Mouse (Mus musculus): ENCODE results near the gene Ssbp4. TPM values are rescaled to one million over a fixed set of nuclear protein-coding genes. Genes with fewer than 3 reads are reported as not detected.

Ssbp4 gene
- polyA plus RNA-seq (2015; fragmentation: Nextera tagmentation; extraction: Ambion mirVana), result 100 and 107 TPM in 2 replicates

DNA sequence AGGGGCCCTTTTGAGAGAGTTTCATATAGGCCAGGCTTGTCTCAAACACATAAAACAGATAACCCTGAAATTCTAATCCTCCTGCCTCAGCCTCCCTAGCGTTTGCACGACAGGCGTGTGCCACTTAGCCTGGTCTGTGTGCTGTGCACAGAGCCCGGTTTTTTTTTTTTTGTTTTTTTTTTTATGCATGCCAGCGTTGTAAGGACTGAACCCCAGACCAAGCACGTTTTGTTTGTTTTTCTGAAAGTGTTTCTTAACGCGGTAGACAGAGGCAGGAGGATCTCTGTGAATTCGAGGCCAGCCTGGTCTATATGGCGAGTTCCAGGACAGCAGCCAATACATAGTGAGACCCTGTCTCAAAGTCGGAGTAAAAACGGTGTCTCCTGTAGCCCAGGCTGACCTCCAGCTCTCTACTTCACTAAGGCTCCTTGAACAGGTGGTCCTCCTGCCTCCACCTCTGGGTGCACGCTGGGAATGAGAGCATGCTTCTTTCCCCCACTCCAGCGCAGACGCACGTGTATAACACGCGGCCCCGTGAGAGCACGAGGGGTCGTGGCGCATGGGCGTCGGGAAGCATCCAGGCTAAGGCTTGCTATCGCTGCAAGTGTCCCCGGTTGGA is at the start of gene Ssbp4:
Gene Ssbp4 (minus strand): TSS at position 124 of the 619 bp plus-strand sequence.
- peaks cover 4% of the 10 kb centered on the region; the same call in 1 of the 2 replicates for H3K36me3 ChIP-seq
- no peaks in the 10 kb centered on the region for H3K9me3 ChIP-seq
- H3K9ac ChIP-seq, result peak within 1 kb of the TSS; percentile 90
- H3K4me1 ChIP-seq, result peaks cover 55% of the 10 kb centered on the region
- ATAC-seq (ENCODE audit: insufficient number of reproducible peaks, insufficient read depth, low FRiP score, low TSS enrichment, low read depth), result no peak
- WGBS, result 5% methylated on average over 26 of the region's 26 CpGs
- H3K4me3 ChIP-seq, result peak within 1 kb of the TSS; percentile 79
- peak within 1 kb of the TSS; percentile 93 for H3K4me2 ChIP-seq
- H3K27me3 ChIP-seq, result 0 out of 2 replicates have a peak, but pooled peaks cover 3% of the 10 kb centered on the region
- peak within 1 kb of the TSS; percentile 97 for H3K27ac ChIP-seq

DNA sequence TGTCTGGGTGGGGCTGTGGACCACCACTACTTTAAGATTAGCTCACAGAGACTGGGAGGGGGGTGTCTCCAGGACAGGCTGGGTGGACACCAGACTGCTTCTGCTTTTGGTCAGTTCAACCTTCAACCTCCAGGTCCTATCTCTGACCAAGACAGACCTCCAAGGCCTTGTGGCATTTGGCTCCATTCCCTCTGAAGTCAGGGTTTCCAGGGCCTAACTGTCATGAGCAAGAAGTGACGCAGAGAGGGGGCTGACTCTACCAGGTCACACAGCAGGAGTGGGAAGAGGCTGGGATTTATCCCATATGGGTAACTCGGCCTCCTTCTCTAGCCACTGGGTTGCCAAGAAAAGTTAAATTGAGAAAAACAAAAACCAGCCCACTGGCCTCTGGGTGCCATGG is 49.1 kb upstream of the Ssbp4 start:
- WGBS, result 85% methylated on average over 2 of the region's 2 CpGs
- Histone ChIP-seq H3K4me1 (peaks cover 27% of the 10 kb centered on the region), H3K36me3 (peaks cover 40% of the 10 kb centered on the region), H3K4me2 (no peak overlapping the region; the same call in 1 of the 2 replicates), H3K9me3 (no peaks in the 10 kb centered on the region), H3K27ac (no peak overlapping the region), H3K9ac (0 out of 2 replicates have a peak overlapping the region, but pooled peaks have one; percentile 88), H3K4me3 (no peak overlapping the region), H3K27me3 (no peaks in the 10 kb centered on the region)
- ATAC-seq (ENCODE audit: insufficient number of reproducible peaks, insufficient read depth, low FRiP score, low TSS enrichment, low read depth), result no peak

DNA sequence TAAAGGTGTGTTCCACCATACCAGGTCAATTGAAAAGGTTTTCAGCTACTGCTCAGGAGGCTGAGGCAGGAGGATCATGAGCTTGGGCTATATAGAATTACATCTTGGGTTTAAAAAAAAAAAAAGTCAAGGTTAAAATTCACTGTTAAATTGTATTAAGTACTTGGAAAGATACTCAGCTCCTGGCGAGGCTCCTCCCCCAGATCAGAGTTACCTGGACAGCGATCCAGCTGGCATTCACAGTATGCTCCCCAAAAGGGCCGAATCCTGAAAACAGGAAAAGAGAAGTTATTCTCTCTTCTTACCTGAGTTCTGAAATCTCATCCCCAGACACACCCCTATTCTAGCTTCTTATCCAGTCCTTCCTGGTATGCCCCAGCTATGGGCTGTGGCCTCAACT is 48.5 kb upstream of the Ssbp4 start:
- no peak overlapping the region for H3K4me2 ChIP-seq
- H3K27me3 ChIP-seq, result no peaks in the 10 kb centered on the region
- no peak overlapping the region for H3K4me3 ChIP-seq
- no peak for ATAC-seq (ENCODE audit: insufficient number of reproducible peaks, insufficient read depth, low FRiP score, low TSS enrichment, low read depth)
- no peak overlapping the region for H3K27ac ChIP-seq
- no peaks in the 10 kb centered on the region for H3K9me3 ChIP-seq
- H3K9ac ChIP-seq, result 0 out of 2 replicates have a peak overlapping the region, but pooled peaks have one; percentile 88
- peaks cover 27% of the 10 kb centered on the region for H3K4me1 ChIP-seq
- H3K36me3 ChIP-seq, result peaks cover 45% of the 10 kb centered on the region
- 94% methylated on average over 3 of the region's 3 CpGs for WGBS

DNA sequence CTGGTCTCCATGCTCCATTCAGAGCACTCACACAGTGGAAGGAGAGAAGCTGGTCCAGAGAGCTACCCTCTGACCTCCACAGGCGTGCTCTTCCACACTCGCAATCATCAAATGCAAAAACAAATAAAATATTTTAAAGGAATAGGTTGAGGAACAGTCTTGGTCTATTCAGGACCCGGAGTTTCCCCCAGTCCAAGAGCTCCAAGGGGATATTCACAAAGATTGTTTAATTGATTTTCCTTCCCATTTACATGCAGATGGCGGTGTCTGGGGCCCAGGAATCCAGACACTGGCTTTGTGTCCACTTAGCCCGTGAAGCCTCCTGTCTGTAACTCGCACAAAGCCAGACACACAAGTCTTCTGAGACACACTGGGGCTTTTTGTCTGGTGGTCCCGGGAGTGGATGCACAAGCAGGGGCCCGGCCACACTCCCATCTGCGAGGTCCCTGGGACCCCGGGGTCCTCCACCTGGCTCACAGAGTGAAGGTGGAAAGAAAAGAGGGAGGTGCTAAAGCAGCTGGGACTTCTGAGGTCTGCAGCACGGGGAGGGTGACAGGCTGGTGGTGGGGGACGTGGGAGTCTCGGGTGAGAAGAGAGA is 47.6 kb upstream of the Ssbp4 start:
- no peak overlapping the region for H3K9ac ChIP-seq

DNA sequence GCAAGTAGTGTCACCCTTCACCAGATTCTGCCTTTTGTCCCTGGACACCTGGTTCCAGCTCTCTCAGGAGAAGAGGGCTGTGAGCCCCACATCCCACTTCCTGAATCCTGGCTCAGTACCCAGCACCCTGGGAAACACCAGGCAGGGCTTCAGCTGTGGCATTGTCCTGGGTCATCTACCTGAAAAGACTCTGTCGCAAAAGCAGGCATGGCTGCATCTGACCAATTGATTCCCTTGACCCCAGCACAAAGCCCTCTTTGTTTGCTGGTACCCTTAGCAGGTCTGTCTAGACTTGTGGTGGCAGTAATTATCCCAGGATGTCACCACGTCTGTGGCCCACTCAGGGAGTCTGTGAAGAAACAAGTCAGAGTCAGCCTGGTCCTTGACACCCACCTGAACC is 46.8 kb upstream of the Ssbp4 start:
- Histone ChIP-seq H3K36me3 (peaks cover 63% of the 10 kb centered on the region), H3K27ac (no peak overlapping the region)

More for the DNA sequence above, 47.6 kb upstream of the Ssbp4 start:
- Histone ChIP-seq H3K4me1 (peaks cover 27% of the 10 kb centered on the region), H3K4me3 (no peak overlapping the region), H3K27me3 (no peaks in the 10 kb centered on the region), H3K9me3 (no peaks in the 10 kb centered on the region), H3K36me3 (peaks cover 54% of the 10 kb centered on the region), H3K4me2 (no peak overlapping the region), H3K27ac (no peak overlapping the region)
- 59% methylated on average over 13 of the region's 13 CpGs for WGBS
- no peak for ATAC-seq (ENCODE audit: insufficient number of reproducible peaks, insufficient read depth, low FRiP score, low TSS enrichment, low read depth)

DNA sequence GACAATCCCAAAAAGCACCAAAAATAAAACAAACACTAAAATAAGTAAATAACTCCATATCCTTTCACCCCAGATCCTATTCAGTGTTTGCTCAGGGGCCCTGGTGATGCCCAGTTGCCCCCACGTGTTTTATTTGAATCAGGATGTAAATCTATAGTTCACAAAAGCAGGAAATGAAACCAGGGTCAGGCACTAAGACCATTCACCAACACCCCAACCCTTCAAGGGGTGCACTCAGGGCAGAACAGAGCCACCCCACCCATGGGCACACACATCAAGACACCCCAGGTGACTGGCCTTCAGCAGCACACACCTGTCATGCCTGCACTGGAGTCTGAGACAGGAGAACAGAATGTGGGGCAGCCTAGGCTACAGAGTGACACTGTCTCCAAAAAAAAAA is 45.4 kb upstream of the Ssbp4 start:
- WGBS, result 71% methylated on average over 1 of the region's 1 CpGs
- Histone ChIP-seq H3K4me3 (no peak overlapping the region), H3K27ac (no peak overlapping the region), H3K4me1 (peaks cover 24% of the 10 kb centered on the region), H3K27me3 (no peaks in the 10 kb centered on the region), H3K9ac (no peak overlapping the region), H3K9me3 (no peaks in the 10 kb centered on the region), H3K4me2 (no peak overlapping the region), H3K36me3 (peaks cover 75% of the 10 kb centered on the region)
- no peak for ATAC-seq (ENCODE audit: insufficient number of reproducible peaks, insufficient read depth, low FRiP score, low TSS enrichment, low read depth)

More for the DNA sequence above, 46.8 kb upstream of the Ssbp4 start:
- 17% methylated on average over 2 of the region's 2 CpGs for WGBS
- Histone ChIP-seq H3K9ac (no peak overlapping the region), H3K4me1 (peaks cover 24% of the 10 kb centered on the region), H3K27me3 (no peaks in the 10 kb centered on the region), H3K4me3 (no peak overlapping the region), H3K9me3 (no peaks in the 10 kb centered on the region), H3K4me2 (no peak overlapping the region)
- no peak for ATAC-seq (ENCODE audit: insufficient number of reproducible peaks, insufficient read depth, low FRiP score, low TSS enrichment, low read depth)

DNA sequence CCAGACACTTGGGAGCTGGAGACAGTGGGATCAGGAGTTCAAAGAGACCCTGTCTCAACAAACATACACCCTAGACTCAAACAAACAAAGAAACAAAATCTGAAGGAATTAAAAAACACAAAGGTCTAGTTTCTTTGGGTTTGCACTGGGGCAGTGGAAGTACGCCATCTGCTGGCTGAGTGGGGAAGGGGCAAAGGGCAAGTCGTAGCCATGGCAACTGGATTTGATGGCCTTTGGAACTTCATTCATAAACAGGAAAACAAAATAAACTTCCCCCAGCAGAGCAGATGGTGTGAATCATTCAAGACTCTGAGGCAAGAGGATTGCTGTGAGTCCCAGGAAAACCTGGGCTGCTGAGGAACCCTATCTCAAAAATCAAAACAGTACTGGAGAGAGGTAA is 44.6 kb upstream of the Ssbp4 start:
- Histone ChIP-seq H3K27me3 (no peaks in the 10 kb centered on the region), H3K9ac (no peak overlapping the region), H3K9me3 (no peaks in the 10 kb centered on the region), H3K4me3 (no peak overlapping the region), H3K4me2 (no peak overlapping the region), H3K27ac (no peak overlapping the region; the same call in 1 of the 2 replicates), H3K36me3 (peaks cover 84% of the 10 kb centered on the region), H3K4me1 (peaks cover 21% of the 10 kb centered on the region)
- no peak for ATAC-seq (ENCODE audit: insufficient number of reproducible peaks, insufficient read depth, low FRiP score, low TSS enrichment, low read depth)
- WGBS, result 65% methylated on average over 2 of the region's 2 CpGs

DNA sequence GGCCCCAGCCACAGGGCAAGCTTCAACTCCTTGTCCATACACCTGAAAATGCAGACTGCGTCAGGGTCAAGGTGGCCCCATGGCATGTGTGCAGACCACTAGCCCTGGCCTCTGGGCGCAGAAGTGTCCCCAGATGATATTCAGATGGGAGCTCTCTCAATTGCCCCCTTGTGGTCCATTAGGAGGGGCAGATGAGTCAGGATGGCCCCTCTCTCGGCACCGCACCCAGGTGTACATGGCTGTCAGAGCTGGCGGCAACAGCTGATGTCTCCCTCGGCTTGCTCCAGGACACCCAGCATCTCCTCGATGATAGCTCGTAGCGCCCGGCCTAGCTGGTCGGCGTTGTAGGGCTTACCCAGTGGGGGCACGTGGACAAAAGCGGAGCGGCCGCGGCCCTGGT is 41.7 kb upstream of the Ssbp4 start:
- no peak for ATAC-seq (ENCODE audit: insufficient number of reproducible peaks, insufficient read depth, low FRiP score, low TSS enrichment, low read depth)
- Histone ChIP-seq H3K9me3 (no peaks in the 10 kb centered on the region), H3K9ac (no peak overlapping the region), H3K4me3 (no peak overlapping the region), H3K4me1 (peaks cover 23% of the 10 kb centered on the region), H3K36me3 (peaks cover 60% of the 10 kb centered on the region), H3K27ac (no peak overlapping the region), H3K4me2 (no peak overlapping the region), H3K27me3 (no peaks in the 10 kb centered on the region)
- 93% methylated on average over 17 of the region's 17 CpGs for WGBS

DNA sequence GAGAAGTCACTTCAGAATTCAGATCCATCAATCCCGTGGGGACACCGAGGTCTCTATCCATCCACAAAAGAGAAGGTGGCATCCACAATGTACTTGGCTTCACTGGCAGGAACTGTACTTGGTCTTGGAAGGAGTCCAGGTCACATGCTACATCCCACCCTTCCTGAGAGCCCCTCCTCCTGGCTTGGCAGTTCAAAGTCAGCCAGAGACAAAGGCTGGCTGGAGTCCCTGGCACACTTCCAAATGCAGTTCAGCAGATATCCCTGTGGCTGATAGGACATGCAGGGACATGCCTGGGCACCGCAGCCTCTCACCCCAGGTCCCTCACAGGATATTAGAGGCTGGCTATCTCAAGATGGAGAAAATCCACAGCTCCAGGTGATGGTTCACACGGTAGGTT is 40.7 kb upstream of the Ssbp4 start:
- Histone ChIP-seq H3K9me3 (no peaks in the 10 kb centered on the region), H3K4me3 (no peak overlapping the region), H3K36me3 (peaks cover 49% of the 10 kb centered on the region), H3K4me2 (0 out of 2 replicates have a peak overlapping the region, but pooled peaks have one; percentile 0), H3K27ac (peak overlapping the region; percentile 51), H3K9ac (no peak overlapping the region), H3K4me1 (peaks cover 23% of the 10 kb centered on the region), H3K27me3 (no peaks in the 10 kb centered on the region)
- 66% methylated on average over 4 of the region's 4 CpGs for WGBS
- ATAC-seq (ENCODE audit: insufficient number of reproducible peaks, insufficient read depth, low FRiP score, low TSS enrichment, low read depth), result 0 out of 2 replicates have a peak, but pooled peaks have one; percentile 13

DNA sequence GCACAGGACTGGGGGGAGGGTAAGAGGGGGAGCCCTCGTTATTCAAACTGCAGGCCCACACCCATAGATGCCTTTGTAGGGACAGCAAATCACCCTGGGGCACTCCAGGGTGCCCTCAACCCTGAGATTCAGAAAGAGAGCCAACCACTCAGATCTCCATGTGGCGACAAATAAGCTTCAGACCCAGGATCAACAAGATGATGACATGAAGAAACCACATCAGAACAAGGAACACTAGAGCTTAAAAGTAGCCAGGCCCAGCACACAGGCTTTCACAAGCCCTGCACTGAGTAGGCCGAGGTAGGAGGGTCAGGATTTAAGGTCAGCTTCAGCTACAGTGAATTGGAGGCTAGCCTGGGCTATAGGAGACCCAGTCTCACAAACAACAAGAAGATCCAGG is 40.2 kb upstream of the Ssbp4 start:
- H3K9me3 ChIP-seq, result no peaks in the 10 kb centered on the region

DNA sequence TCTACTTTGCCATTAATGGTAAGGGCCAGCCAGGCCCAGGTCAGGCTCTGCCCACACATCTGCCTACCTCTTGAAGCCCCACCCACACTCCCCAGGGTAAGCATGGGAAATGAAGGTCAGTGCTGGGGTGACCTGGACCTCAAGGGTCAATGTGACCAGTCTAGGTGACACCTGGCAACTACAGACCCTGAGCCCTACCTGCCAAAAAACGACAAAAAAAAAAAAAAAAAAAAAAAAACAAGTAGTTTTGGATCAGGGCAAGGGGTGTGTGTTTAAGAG is 39.4 kb upstream of the Ssbp4 start:
- WGBS, result 58% methylated on average over 1 of the region's 1 CpGs
- no peak overlapping the region for H3K9ac ChIP-seq
- H3K27me3 ChIP-seq, result no peaks in the 10 kb centered on the region
- no peaks in the 10 kb centered on the region for H3K9me3 ChIP-seq
- H3K4me3 ChIP-seq, result no peak overlapping the region
- H3K27ac ChIP-seq, result no peak overlapping the region
- peaks cover 46% of the 10 kb centered on the region for H3K36me3 ChIP-seq
- H3K4me2 ChIP-seq, result no peak overlapping the region
- H3K4me1 ChIP-seq, result peaks cover 23% of the 10 kb centered on the region
- no peak for ATAC-seq (ENCODE audit: insufficient number of reproducible peaks, insufficient read depth, low FRiP score, low TSS enrichment, low read depth)

More for the DNA sequence above, 40.2 kb upstream of the Ssbp4 start:
- WGBS, result 65% methylated on average over 3 of the region's 3 CpGs
- H3K27me3 ChIP-seq, result no peaks in the 10 kb centered on the region
- H3K4me1 ChIP-seq, result peaks cover 23% of the 10 kb centered on the region
- ATAC-seq (ENCODE audit: insufficient number of reproducible peaks, insufficient read depth, low FRiP score, low TSS enrichment, low read depth), result no peak
- H3K4me3 ChIP-seq, result no peak overlapping the region
- no peak overlapping the region for H3K4me2 ChIP-seq
- peaks cover 46% of the 10 kb centered on the region for H3K36me3 ChIP-seq
- peak overlapping the region; percentile 51; the same call in 1 of the 2 replicates for H3K27ac ChIP-seq
- no peak overlapping the region for H3K9ac ChIP-seq
